Mouse (Mus musculus) bone marrow, adult 2 months (tissue): Measurements from ENCODE around the gene Mpped2.

ENCODE experiments used
- CTCF ChIP-seq: fragments of 200-500 bp; IDR thresholded peaks from 2 replicates; pipeline ENCODE4 v1.5.1; 2011; ENCODE audit warnings: low read length, control low read depth; ENCODE audit not compliant: control insufficient read depth, insufficient read depth
- POLR2A ChIP-seq: fragments of 200-500 bp; IDR thresholded peaks from 2 replicates; pipeline ENCODE4 v1.6.1; 2011; ENCODE audit warnings: low read depth, mild to moderate bottlenecking, control low read depth, low read length, borderline replicate concordance; ENCODE audit not compliant: control insufficient read depth

DNA sequence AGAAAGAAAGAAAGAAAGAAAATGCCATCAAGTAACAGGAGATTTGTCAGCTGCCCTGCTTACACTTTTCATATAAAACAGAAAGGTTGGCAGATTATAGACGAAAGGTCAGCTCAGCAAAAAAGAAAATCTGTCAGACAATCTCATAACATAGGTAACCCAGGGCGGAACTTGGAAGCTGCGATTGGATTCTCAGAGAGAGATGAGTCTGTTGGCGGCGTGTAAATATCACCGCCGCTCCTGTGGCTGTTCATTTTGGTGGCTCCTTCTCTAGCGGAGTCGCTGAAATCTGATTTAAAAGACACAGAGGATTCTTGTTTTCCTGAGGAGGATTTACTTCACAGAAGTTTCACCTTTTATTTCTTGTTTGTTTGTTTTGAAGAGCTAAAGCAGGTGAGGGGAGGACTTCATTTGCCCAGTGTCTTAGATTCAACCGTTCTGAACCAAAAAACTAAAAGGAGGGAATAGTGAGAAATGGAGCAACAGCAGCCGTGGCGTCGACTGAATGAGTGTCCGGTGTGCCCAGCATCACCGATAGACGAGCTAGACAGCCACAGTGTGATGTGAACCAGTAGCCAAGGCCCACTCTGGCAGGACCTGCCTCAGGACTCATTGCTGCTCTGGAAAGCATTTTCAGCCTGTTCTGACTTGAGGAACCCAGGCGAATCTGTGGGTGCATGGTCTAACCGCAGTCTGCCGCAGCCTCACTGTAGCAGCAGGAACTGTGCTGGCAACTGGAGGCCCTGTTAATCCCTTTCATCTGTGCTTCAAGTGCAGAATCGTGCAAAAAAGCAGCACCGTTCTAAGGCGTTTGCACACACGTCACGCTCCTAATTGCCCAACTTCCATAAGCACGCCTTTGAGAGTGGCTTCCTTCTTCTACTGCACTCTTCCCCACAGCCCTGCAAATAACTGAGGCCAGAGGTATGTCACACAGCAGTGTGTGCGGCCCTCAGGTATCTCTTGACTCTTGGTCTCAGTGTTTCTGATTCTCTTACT is 88.4 kb downstream of the Mpped2 start:
- TF ChIP-seq POLR2A: no peak
- no peak for TF ChIP-seq CTCF
